Comparison of ENCODE assay signal across 7 mouse cellular contexts in the genomic region with DNA sequence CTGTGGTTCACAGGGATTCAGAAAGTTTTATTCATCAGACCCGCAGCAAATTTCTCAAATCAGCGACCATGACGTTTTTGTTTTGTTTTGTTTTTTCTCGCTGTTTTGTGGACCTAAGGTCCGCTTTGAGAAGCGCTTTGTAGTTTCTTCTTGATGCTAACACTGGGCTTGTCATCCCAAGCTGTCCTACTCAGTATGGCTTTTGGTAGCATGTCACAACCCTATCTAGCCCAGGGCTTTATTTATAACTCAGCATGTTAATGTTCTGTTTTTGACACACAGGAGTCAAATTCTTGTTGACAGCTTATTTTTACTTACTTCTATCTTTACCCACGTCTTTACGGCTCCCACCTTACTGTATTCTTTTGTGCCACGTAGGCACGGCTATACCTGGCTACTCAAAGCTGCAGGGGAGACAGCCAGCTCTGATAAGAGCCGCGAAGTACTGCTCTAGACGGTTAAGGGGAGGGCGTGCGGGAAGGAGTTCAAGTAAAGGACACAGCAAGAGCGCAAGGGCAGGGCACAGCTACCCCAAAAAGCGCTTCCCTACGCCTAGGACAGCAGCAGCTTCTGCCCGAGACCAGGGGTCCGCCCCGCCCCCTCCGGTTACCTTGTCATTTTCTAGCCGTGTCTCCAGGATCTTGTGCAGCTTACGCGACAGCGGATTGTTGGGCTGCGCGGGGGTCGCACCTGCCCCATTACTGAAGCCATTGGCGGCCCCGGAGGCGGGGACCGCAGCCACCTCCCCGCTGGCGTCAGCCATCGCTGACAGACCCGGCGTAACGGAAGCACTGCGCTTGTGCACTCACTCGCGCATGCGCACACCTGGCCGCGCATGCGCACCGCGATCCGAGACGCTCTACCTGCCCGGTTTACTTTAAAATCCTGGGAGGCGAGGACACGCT. TPM values are rescaled to one million over a fixed set of nuclear protein-coding genes. Genes with fewer than 3 reads are reported as not detected.
DNase-seq lines count a peak whose midpoint lies in the region; ATAC-seq and TF ChIP-seq lines count a peak whose summit lies in the region.

Gene Cog6, minus strand, starts transcription at position 802 of the 905 bp plus-strand sequence.

- H3K27me3 ChIP-seq in embryonic facial prominence, embryonic 12.5 days: no peaks in the 10 kb centered on the region
- H3K27me3 ChIP-seq in kidney, adult 2 months (replicated peaks; ENCODE audit: control insufficient read depth, insufficient read depth, low read length): no peaks in the 10 kb centered on the region
- H3K27me3 ChIP-seq in limb, embryonic 12.5 days: no peaks in the 10 kb centered on the region
- no peaks in the 10 kb centered on the region for H3K27me3 ChIP-seq in midbrain, embryonic 15.5 days (replicated peaks)
- H3K27me3 ChIP-seq in spleen, adult 2 months (ENCODE audit: control insufficient read depth, insufficient read depth, low read length): no peaks in the 10 kb centered on the region

- peak; percentile 90 for ATAC-seq in embryonic facial prominence, embryonic 12.5 days (ENCODE audit: insufficient number of reproducible peaks, insufficient read depth, low FRiP score, low TSS enrichment)
- peak; percentile 80 for ATAC-seq in limb, embryonic 12.5 days (ENCODE audit: insufficient number of reproducible peaks, insufficient read depth, low FRiP score, low TSS enrichment, low read depth)
- ATAC-seq in midbrain, embryonic 15.5 days (replicated peaks): peak; percentile 94

- H3K9me3 ChIP-seq in embryonic facial prominence, embryonic 12.5 days: no peaks in the 10 kb centered on the region
- H3K9me3 ChIP-seq in limb, embryonic 12.5 days: no peaks in the 10 kb centered on the region
- no peaks in the 10 kb centered on the region for H3K9me3 ChIP-seq in midbrain, embryonic 15.5 days

- peak within 1 kb of the TSS; percentile 78 for H3K9ac ChIP-seq in embryonic facial prominence, embryonic 12.5 days
- H3K9ac ChIP-seq in limb, embryonic 12.5 days (replicated peaks): peak within 1 kb of the TSS; percentile 73
- peak within 1 kb of the TSS; percentile 85 for H3K9ac ChIP-seq in midbrain, embryonic 15.5 days

- H3K4me2 ChIP-seq in embryonic facial prominence, embryonic 12.5 days (replicated peaks): peak within 1 kb of the TSS; percentile 70
- H3K4me2 ChIP-seq in limb, embryonic 12.5 days: peak within 1 kb of the TSS; percentile 74
- peak within 1 kb of the TSS; percentile 57 for H3K4me2 ChIP-seq in midbrain, embryonic 15.5 days

- WGBS in embryonic facial prominence, embryonic 12.5 days: 5% methylated on average over 53 of the region's 53 CpGs
- WGBS in kidney, adult 2 months: 2% methylated on average over 53 of the region's 53 CpGs
- 8% methylated on average over 53 of the region's 53 CpGs for WGBS in limb, embryonic 12.5 days
- WGBS in midbrain, embryonic 15.5 days: 5% methylated on average over 53 of the region's 53 CpGs
- 3% methylated on average over 53 of the region's 53 CpGs for WGBS in spleen, adult 2 months

- H3K27ac ChIP-seq in embryonic facial prominence, embryonic 12.5 days: peak within 1 kb of the TSS; percentile 46; the same call in 1 of the 2 replicates
- H3K27ac ChIP-seq in kidney, adult 2 months (ENCODE audit: insufficient read depth, low read depth, low read length): peak within 1 kb of the TSS; percentile 43; the same call in 1 of the 2 replicates
- H3K27ac ChIP-seq in limb, embryonic 12.5 days: peak within 1 kb of the TSS; percentile 59; the same call in 1 of the 2 replicates
- H3K27ac ChIP-seq in midbrain, embryonic 15.5 days: peak within 1 kb of the TSS; percentile 84
- peak within 1 kb of the TSS; percentile 85 for H3K27ac ChIP-seq in spleen, adult 2 months (ENCODE audit: insufficient read depth, low read length)

- DNase-seq in adrenal gland, postnatal 25 days: peak; percentile 82
- peak; percentile 87 to 88 for DNase-seq in heart, adult 18-20 months
- peak; percentile 92 for DNase-seq in kidney, adult 2 months
- peak; percentile 72 to 77 for DNase-seq in spleen, adult 2 months (ENCODE audit: low read depth in 1 of 2, low spot score in 2 of 2)

- peaks cover 6% of the 10 kb centered on the region; the same call in 1 of the 2 replicates for H3K36me3 ChIP-seq in embryonic facial prominence, embryonic 12.5 days
- H3K36me3 ChIP-seq in kidney, adult 2 months (ENCODE audit: control insufficient read depth, insufficient read depth, low read length): peaks cover 2% of the 10 kb centered on the region
- peaks cover 13% of the 10 kb centered on the region; the same call in 1 of the 2 replicates for H3K36me3 ChIP-seq in limb, embryonic 12.5 days
- peaks cover 10% of the 10 kb centered on the region; the same call in 1 of the 2 replicates for H3K36me3 ChIP-seq in midbrain, embryonic 15.5 days (replicated peaks)
- H3K36me3 ChIP-seq in spleen, adult 2 months (ENCODE audit: control insufficient read depth, insufficient read depth, low read length): peaks cover 5% of the 10 kb centered on the region

- peaks cover 5% of the 10 kb centered on the region; the same call in 1 of the 2 replicates for H3K4me1 ChIP-seq in embryonic facial prominence, embryonic 12.5 days
- no peaks in the 10 kb centered on the region for H3K4me1 ChIP-seq in kidney, adult 2 months (ENCODE audit: control insufficient read depth, insufficient read depth, low read length)
- peaks cover 9% of the 10 kb centered on the region for H3K4me1 ChIP-seq in limb, embryonic 12.5 days (replicated peaks)
- peaks cover 10% of the 10 kb centered on the region for H3K4me1 ChIP-seq in midbrain, embryonic 15.5 days
- peaks cover 1% of the 10 kb centered on the region; the same call in 1 of the 2 replicates for H3K4me1 ChIP-seq in spleen, adult 2 months (ENCODE audit: control insufficient read depth, insufficient read depth, insufficient read length)

- H3K4me3 ChIP-seq in embryonic facial prominence, embryonic 12.5 days: peak within 1 kb of the TSS; percentile 83
- peak within 1 kb of the TSS; percentile 84 for H3K4me3 ChIP-seq in kidney, adult 2 months (ENCODE audit: insufficient read depth, low read depth, low read length)
- peak within 1 kb of the TSS; percentile 75 for H3K4me3 ChIP-seq in limb, embryonic 12.5 days (replicated peaks)
- peak within 1 kb of the TSS; percentile 94 for H3K4me3 ChIP-seq in midbrain, embryonic 15.5 days
- H3K4me3 ChIP-seq in spleen, adult 2 months (ENCODE audit: extremely low read depth, insufficient read depth, insufficient read length): peak within 1 kb of the TSS; percentile 92

- peak; percentile 90 for TF ChIP-seq POLR2A in kidney, adult 2 months (IDR thresholded peaks at IDR 0.05; ENCODE audit: low read depth, low read length)
- peak; percentile 91 for TF ChIP-seq POLR2A in spleen, adult 2 months (IDR thresholded peaks at IDR 0.05; ENCODE audit: low read depth, low read length)

- no peak for TF ChIP-seq CTCF in kidney, adult 2 months (conservative IDR thresholded peaks at IDR 0.05; ENCODE audit: insufficient read depth, insufficient read length, low read depth, low read length)
- TF ChIP-seq CTCF in spleen, adult 2 months (IDR thresholded peaks at IDR 0.05; ENCODE audit: extremely low read depth, insufficient read depth, insufficient read length, insufficient replicate concordance): no peak

RNA-seq across cellular contexts. Expression of gene Cog6, which starts in this region (rescaled TPM):
- total RNA-seq in adrenal gland, postnatal 25 days (2021): 33.5 and 39.0 TPM in 2 replicates
- polyA plus RNA-seq in embryonic facial prominence, embryonic 12.5 days (2016; fragmentation: Nextera tagmentation; extraction: Ambion mirVana): 50.0 and 52.1 TPM in 2 replicates
- total RNA-seq in heart, adult 18-20 months (2021): 10 to 100 TPM; 52.9 to 57.5 TPM
- 21.5 and 22.2 TPM in 2 replicates for polyA plus RNA-seq in kidney, adult 2 months (2012; rRNA removed)
- 47.9 and 51.5 TPM in 2 replicates for polyA plus RNA-seq in limb, embryonic 12.5 days (2016; fragmentation: Nextera tagmentation; extraction: Ambion mirVana)
- polyA plus RNA-seq in midbrain, embryonic 15.5 days (2015; fragmentation: Nextera tagmentation; extraction: Ambion mirVana): 59.6 and 63.8 TPM in 2 replicates
- polyA plus RNA-seq in spleen, adult 2 months (2012; rRNA removed): 7.0 and 7.2 TPM in 2 replicates

Comparison
In these comparisons a context has a peak if more than half of its experiments do, and no peak if none do; other contexts are left out.
1. Peak in every context shown above with its lines: DNase-seq, ATAC-seq, H3K4me3 ChIP-seq and H3K27ac ChIP-seq.